Mouse (Mus musculus) liver, embryonic 18 days (tissue): Measurements from ENCODE around the gene Clcn3. TPM values are rescaled to one million over a fixed set of nuclear protein-coding genes. Genes with fewer than 3 reads are reported as not detected.

Experiments used
- polyA plus RNA-seq: library from polyadenylated mRNA; depleted of rRNA; stranded (reverse); fragments of >200 nt; gene quantifications from 2 replicates; pipeline ENCODE4 v1.2.3, GENCODE M21; 2012; rRNA removed

Gene Clcn3
- 19.4 and 20.4 TPM in 2 replicates for polyA plus RNA-seq

DNA sequence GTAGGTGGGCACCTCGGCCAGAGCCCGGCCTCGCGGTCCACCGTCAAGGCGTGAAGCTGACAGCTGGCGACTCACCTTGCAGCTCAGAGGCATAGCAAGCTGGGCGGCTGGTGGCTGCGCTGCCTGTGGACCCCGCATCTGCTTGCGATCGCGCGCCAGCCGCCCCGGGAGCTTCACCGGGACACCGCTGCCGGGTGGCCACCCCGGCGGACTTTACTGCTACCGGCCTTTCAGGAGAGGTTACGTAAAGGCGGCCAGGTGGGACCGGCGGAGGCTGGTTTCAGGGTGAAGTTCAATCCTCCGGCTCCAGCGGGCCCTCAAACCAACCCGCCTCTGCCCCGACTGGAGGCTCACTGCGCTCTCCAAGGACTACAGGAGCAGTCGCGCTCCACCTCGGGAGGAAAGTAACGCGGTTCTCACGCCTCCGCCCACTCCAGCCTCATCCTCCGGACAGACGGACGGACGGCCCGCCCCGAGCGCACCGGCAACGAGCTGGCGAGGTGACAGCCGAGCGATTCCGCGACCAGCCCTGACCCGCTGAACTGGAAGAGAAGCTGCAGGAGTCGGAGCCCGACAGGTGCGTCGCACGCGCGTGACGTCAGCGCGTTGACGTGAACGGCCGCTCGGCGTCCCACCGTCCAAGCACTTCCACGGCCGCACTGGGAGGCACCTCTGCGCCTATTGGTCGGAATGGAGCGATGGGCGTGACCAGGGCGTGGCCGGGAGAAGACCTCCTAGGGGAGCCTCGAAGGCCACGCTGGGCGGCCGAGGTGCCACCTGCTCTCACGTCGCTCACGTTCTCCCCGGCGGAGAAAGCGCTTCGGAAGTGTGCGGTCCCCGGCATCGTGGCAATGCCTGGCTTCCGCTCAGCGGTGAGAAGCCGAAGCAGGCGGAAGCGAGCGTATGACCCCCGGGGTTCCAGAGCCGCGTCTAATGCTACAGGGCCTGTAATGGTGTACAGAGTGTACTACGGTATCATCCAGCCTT lies at the start of gene Clcn3:
Gene Clcn3, minus strand, starts transcription at position 600 of the 987 bp plus-strand sequence.

DNA sequence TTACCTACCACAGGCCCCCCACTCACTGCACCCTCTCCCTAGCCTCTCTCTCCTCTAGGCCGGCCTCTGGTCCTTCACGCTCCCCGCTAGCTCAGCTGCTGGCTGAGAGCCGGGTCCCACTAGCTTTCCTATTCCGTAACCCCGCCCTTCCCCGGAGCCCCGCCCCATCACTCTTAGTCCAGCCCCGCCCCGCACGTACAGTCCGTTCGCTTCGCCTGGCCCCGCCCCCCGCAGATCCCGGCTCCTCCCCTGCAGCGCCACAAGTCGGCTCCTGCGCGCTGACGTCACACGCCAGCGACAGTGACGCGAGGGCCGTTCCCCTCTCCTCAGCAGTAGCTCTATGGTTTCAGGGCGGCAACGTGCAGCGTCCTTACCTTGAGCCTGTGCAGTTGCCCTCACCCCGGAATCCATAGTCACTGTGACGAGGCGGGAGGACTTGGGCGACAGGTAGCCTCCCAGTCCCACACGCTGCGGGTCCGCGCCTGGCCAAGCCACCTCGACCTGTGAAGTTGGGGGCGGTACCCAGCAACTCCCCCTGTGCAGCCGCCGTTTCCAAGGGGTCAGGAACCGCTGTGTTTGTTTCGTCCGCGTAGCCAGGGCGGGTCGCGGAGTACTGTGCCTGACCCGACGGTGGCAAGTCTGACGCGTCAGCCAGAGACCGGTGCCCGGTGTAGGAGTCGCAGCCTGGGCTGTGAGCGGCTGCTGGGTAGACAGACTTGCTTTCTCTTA lies 10.0 kb upstream of the Clcn3 start, which contains the start of gene Nek1:
Gene Nek1, plus strand, starts transcription at position 286 of the 729 bp plus-strand sequence.

DNA sequence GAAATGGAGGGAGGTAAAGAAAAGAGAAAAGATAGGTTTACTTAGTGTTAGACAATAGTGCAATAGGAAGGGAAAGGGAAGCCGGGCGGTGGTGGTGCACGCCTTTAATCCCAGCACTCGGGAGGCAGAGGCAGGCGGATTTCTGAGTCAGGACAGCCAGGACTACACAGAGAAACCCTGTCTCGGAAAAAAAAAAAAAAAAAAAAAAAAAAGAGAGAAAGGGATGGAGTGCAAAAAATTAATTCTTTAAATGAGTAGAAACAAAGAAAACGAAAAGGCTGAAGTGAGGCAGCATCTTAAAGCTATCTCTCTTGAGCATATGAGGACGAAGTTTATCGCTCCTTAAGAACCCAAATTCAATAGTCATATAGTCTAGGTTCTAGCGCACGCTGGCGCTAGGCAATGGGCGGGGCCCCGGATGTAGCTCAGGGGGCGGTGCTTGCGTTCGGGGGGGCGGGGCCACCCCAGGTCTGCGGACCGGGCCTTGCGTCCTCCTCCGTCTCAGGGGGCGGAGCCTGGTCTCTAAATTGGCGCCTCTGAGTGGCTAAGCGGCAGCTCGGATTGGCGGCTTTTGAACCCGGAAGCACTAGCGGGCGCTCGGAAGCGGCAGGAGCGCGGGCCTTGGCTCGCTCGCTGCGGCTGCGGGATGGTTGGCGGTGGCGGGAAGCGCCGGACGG lies 93.1 kb downstream of the Clcn3 start, which contains the start of gene Hpf1:
Gene Hpf1, plus strand, starts transcription at position 576 of the 677 bp plus-strand sequence.

Other genes starting within 250 kb of the Clcn3 start
- 17.5 and 19.6 TPM in 2 replicates for gene Hpf1, start 92.9 kb downstream of the Clcn3 start, polyA plus RNA-seq
- gene Nek1, start 9.9 kb upstream of the Clcn3 start, polyA plus RNA-seq = 2.4 and 2.6 TPM in 2 replicates
- 0.84 and 0.89 TPM in 2 replicates for gene Sh3rf1, start 240.6 kb upstream of the Clcn3 start, polyA plus RNA-seq